Mouse (Mus musculus) liver, adult 2 months (tissue): ENCODE results near the gene AY074887. TPM values are rescaled to one million over a fixed set of nuclear protein-coding genes. Genes with fewer than 3 reads are reported as not detected.
"Not testable (repeated sequence)": the region's sequence is repeated elsewhere in the genome, so short reads cannot be mapped to it uniquely, and the experiment has no call there.

Experiments
- DNase-seq: peaks from one replicate; pipeline ENCODE4 v3.0.0-alpha.2; 2011; ENCODE audit warnings: low read depth, low spot score; ENCODE audit errors: extremely low read depth
- H3K27ac ChIP-seq: fragments of 200-500 bp; replicated peaks from 2 replicates; pipeline ENCODE4 v1.5.1; 2012; ENCODE audit warnings: low read depth, mild to moderate bottlenecking, control low read depth, inconsistent platforms, low read length; ENCODE audit not compliant: insufficient read depth
- H3K27me3 ChIP-seq: fragments of 200-500 bp; 2 replicates; pipeline ENCODE4 v1.6.1; 2012; ENCODE audit warnings: mild to moderate bottlenecking, moderate library complexity, low read length, inconsistent platforms; ENCODE audit not compliant: control insufficient read depth, insufficient read depth
- H3K36me3 ChIP-seq: fragments of 200-500 bp; 2 replicates; pipeline ENCODE4 v1.6.1; 2012; ENCODE audit warnings: low read length, inconsistent platforms; ENCODE audit not compliant: control insufficient read depth, insufficient read depth
- H3K4me1 ChIP-seq: fragments of 200-500 bp; 2 replicates; pipeline ENCODE4 v1.6.1; 2011; ENCODE audit warnings: low read length; ENCODE audit not compliant: control insufficient read depth, insufficient read depth
- H3K4me3 ChIP-seq: fragments of 200-500 bp; 2 replicates; pipeline ENCODE4 v1.5.1; 2011; ENCODE audit warnings: low read depth, mild to moderate bottlenecking, control low read depth, low read length, moderate library complexity; ENCODE audit not compliant: insufficient read depth
- H3K79me2 ChIP-seq: fragments of 200-500 bp; 2 replicates; pipeline ENCODE4 v1.6.1; 2012; ENCODE audit warnings: inconsistent platforms, mild to moderate bottlenecking, low read length, moderate library complexity; ENCODE audit not compliant: control insufficient read depth, insufficient read depth
- H3K9ac ChIP-seq: fragments of 200-500 bp; 2 replicates; pipeline ENCODE4 v1.6.1; 2012; ENCODE audit warnings: low read depth, mild to moderate bottlenecking, control low read depth, inconsistent platforms, low read length
- CTCF ChIP-seq: fragments of 200-500 bp; IDR thresholded peaks from 2 replicates; pipeline ENCODE4 v1.5.1; 2011; ENCODE audit warnings: low read depth, low read length, control low read depth
- POLR2A ChIP-seq: fragments of 200-500 bp; IDR thresholded peaks from 2 replicates; pipeline ENCODE4 v1.6.1; 2011; ENCODE audit warnings: low read length, control low read depth; ENCODE audit not compliant: insufficient read depth; ENCODE audit errors: extremely low read depth
- WGBS: fragments of 180-500 bp; shearing (Covaris S2); methylation state at CpG from one replicate; pipeline ENCODE4 v1.1.7; 2018; 5-methylcytosine and 5-hydroxymethylcytosine counted together
- polyA plus RNA-seq: library from polyadenylated mRNA; depleted of rRNA; stranded (reverse); fragments of >200 nt; gene quantifications from 2 replicates; pipeline ENCODE4 v1.2.3, GENCODE M21; 2012
- total RNA-seq: library from RNA; depleted of rRNA; stranded (reverse); fragments of >200 nt; gene quantifications from 2 replicates; pipeline ENCODE4 v1.2.3, GENCODE M21; 2014

Gene AY074887
- total and polyA plus RNA-seq, 2 experiments, result not detected

- Histone ChIP-seq H3K36me3 (no peaks in the 10 kb centered on the region), H3K79me2 (no peaks in the 10 kb centered on the region), H3K4me3 (peak overlapping the region; percentile 46; the same call in 1 of the 2 replicates), H3K4me1 (peaks cover 5% of the 10 kb centered on the region), H3K9ac (no peak overlapping the region), H3K27me3 (peaks cover 24% of the 10 kb centered on the region), H3K27ac (no peak overlapping the region)
- 2% methylated on average over 84 of the region's 85 CpGs for WGBS
- DNase-seq, result no peak
- TF ChIP-seq POLR2A (no peak), CTCF (no peak)
Observed at GRCm38 (mm10) chr9:54981291-54982191, 30.7 kb upstream of the AY074887 start.

- peak within 1 kb of the TSS; percentile 46; the same call in 1 of the 2 replicates for H3K4me3 ChIP-seq
- no peak within 1 kb of the TSS for H3K27ac ChIP-seq
- TF ChIP-seq POLR2A (no peak), CTCF (no peak)
- no peak for DNase-seq
- peaks cover 5% of the 10 kb centered on the region for H3K4me1 ChIP-seq
- WGBS, result 70% methylated on average over 8 of the region's 8 CpGs
- H3K36me3 ChIP-seq, result no peaks in the 10 kb centered on the region
- H3K27me3 ChIP-seq, result peaks cover 24% of the 10 kb centered on the region
- H3K9ac ChIP-seq, result no peak within 1 kb of the TSS
- no peaks in the 10 kb centered on the region for H3K79me2 ChIP-seq
Observed at GRCm38 (mm10) chr9:54980674-54981073, 29.9 kb upstream of the AY074887 start, which contains the start of gene Chrna5. Chrna5 (plus strand) TSS chr9:54980880.

DNA sequence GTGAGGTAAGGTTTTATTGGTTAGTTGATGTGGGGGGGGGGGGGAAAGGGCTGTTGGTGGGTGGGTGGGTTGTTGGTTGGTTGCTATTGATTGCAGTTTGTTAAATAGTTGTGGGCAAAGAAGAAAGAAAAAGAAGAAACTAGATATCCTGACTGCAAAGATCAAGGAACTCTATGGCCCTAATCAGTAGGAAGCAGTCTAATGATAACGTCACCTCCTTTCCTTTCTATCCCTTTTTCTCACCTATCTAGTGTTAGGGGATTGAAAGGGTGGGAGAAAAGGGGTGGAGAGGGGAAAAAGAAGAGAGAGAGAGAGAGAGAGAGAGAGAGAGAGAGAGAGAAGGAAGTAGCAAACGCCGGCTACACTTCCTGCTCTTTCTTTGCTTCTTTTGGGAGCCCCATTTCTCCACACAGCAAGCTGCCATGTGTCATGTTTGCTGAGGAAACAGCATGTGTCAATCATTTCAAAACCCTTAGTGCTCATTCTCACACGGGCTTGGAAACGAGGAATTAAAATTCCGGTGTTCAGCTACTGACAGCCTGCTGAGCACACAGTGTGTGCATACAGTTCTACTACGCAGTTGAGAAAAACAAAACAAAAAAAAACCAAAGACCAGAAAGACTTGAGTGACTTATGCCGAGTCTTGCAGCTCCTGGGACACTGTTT, 19.3 kb upstream of the AY074887 start:
- 57% methylated on average over 8 of the region's 8 CpGs for WGBS

GRCm38 (mm10) chr9:54963669-54964068, 12.9 kb upstream of the AY074887 start:
- Histone ChIP-seq H3K27me3 (no peaks in the 10 kb centered on the region), H3K9ac (no peak overlapping the region), H3K79me2 (no peaks in the 10 kb centered on the region), H3K4me3 (no peak overlapping the region), H3K27ac (no peak overlapping the region), H3K4me1 (peaks cover 9% of the 10 kb centered on the region; the same call in 1 of the 2 replicates), H3K36me3 (peaks cover 3% of the 10 kb centered on the region)
- TF ChIP-seq CTCF (no peak), POLR2A (no peak)
- no peak for DNase-seq

More for the DNA sequence above, 19.3 kb upstream of the AY074887 start:
- no peak overlapping the region for H3K27ac ChIP-seq
- H3K9ac ChIP-seq, result no peak overlapping the region
- DNase-seq, result no peak
- H3K4me3 ChIP-seq, result no peak overlapping the region
- no peaks in the 10 kb centered on the region for H3K36me3 ChIP-seq
- H3K79me2 ChIP-seq, result no peaks in the 10 kb centered on the region
- no peaks in the 10 kb centered on the region for H3K27me3 ChIP-seq
- H3K4me1 ChIP-seq, result no peaks in the 10 kb centered on the region
- no peak for TF ChIP-seq CTCF
- TF ChIP-seq POLR2A, result no peak

- TF ChIP-seq POLR2A, result no peak
- no peak for TF ChIP-seq CTCF
- H3K9ac ChIP-seq, result no peak overlapping the region
- no peak for DNase-seq
- WGBS, result 85% methylated on average over 4 of the region's 4 CpGs
- peaks cover 9% of the 10 kb centered on the region; the same call in 1 of the 2 replicates for H3K4me1 ChIP-seq
- no peaks in the 10 kb centered on the region for H3K27me3 ChIP-seq
- no peak overlapping the region for H3K4me3 ChIP-seq
- H3K79me2 ChIP-seq, result no peaks in the 10 kb centered on the region
- no peak overlapping the region; the same call in 1 of the 2 replicates for H3K27ac ChIP-seq
- peaks cover 26% of the 10 kb centered on the region for H3K36me3 ChIP-seq
Observed at GRCm38 (mm10) chr9:54961059-54961458, 10.3 kb upstream of the AY074887 start.

DNA sequence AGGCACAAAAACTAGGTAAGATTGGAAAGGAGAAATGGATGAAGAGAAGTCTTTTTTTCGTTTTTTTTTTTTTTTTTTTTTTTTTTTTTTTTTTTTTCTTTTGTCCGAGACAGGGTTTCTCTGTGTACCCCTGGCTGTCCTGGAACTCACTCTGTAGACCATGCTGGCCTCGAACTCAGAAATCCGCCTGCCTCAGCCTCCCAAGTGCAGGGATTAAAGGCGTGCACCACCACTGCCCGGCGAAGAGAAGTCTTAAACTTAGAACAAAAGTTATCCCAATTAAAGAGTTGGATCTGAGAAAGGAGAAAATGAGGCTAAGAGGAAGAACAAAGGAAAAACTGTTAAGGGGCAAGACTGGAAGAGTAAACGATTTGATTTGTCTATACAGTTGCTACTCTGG, 636 bp downstream of the AY074887 start:
- peak overlapping the region; percentile 63 for H3K27ac ChIP-seq
- peaks cover 16% of the 10 kb centered on the region for H3K4me1 ChIP-seq
- DNase-seq, H3K27me3 ChIP-seq, H3K79me2 ChIP-seq: not testable (repeated sequence)
- peaks cover 50% of the 10 kb centered on the region for H3K36me3 ChIP-seq
- 16% methylated on average over 8 of the region's 8 CpGs for WGBS
- H3K4me3 ChIP-seq, result peak overlapping the region; percentile 92
- peak overlapping the region; percentile 38; the same call in 1 of the 2 replicates for H3K9ac ChIP-seq
